Mouse (Mus musculus) cerebellum, adult 2 months (tissue): ENCODE data around the gene U2af1l4.

Source experiments
- CTCF ChIP-seq: fragments of 200-500 bp; IDR thresholded peaks from 2 replicates; pipeline ENCODE4 v1.5.1; 2011; ENCODE audit warnings: low read depth, mild to moderate bottlenecking, control low read depth, low read length, moderate library complexity, borderline replicate concordance; ENCODE audit not compliant: insufficient read depth
- POLR2A ChIP-seq: fragments of 200-500 bp; IDR thresholded peaks from 2 replicates; pipeline ENCODE4 v1.6.1; 2011; ENCODE audit warnings: low read length, control low read depth, borderline replicate concordance; ENCODE audit not compliant: insufficient read depth

GRCm38 (mm10) chr7:30531291-30531815 lies 31.7 kb upstream of the U2af1l4 start:
- no peak for TF ChIP-seq CTCF
- no peak for TF ChIP-seq POLR2A
